Mouse (Mus musculus) thymus, postnatal 0 days (tissue): ENCODE data around the gene Slc16a5. TPM values are rescaled to one million over a fixed set of nuclear protein-coding genes. Genes with fewer than 3 reads are reported as not detected.
"Not testable (repeated sequence)": the region's sequence is repeated elsewhere in the genome, so short reads cannot be mapped to it uniquely, and the experiment has no call there.

Experiments
- DNase-seq: peaks from one replicate; pipeline ENCODE4 v3.0.0-alpha.2; 2015; ENCODE audit warnings: low spot score
- polyA plus RNA-seq: library from polyadenylated mRNA; unstranded; fragments of >200 nt; fragmentation: Nextera tagmentation; extraction: Ambion mirVana; gene quantifications from 2 replicates; pipeline ENCODE4 v1.2.1, GENCODE M21; 2015

The Slc16a5 gene
- polyA plus RNA-seq, 1 experiment from 2014 or later, result 206 TPM

DNA sequence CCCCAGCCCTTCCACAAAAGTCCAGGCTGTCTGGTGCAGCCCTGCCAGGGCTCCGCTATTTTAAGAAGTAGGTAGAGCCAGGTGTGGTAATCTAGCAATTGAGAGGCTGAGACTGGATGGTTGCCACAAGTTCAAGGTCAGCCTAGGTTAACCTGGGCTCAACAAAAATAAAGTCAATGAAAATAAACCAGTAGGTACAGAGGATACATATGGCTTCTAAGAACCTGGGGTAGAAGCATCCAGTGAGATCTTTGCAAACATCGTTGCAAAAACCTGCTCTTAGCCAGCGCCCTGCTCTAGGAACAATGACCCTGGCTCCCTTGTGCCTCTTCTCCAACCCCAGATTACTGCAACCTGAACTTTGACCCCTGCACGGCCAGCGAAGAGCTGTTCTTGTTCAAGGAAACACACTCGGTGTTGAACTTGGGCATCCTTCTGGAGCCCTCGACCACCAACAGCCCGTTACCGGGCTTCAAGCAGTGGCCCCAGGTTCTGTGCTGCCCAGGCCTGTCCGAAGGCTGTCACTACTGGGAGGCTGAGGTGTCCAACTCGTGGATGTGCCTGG is 14.9 kb upstream of the Slc16a5 start:
- no peak for DNase-seq

DNA sequence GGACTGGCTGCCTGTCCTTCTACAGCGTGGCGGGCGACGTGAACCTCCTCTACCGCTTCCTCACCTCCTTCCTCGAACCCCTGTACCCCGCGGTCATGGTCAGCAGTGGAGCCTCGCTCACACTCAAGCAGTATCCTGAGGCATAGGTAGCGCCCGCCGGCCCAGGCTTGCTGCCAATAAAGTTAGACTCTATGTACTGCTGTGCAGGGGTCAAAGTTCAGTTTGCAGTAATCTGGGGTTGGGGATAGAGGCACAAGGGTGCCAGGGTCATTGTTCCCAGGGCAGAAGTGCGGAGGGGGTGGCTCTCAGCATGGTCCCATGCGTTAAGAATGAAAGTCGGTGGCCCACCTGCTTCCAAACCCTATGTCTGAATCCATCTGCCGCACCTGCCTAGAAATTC is 14.2 kb upstream of the Slc16a5 start:
- no peak for DNase-seq

DNA sequence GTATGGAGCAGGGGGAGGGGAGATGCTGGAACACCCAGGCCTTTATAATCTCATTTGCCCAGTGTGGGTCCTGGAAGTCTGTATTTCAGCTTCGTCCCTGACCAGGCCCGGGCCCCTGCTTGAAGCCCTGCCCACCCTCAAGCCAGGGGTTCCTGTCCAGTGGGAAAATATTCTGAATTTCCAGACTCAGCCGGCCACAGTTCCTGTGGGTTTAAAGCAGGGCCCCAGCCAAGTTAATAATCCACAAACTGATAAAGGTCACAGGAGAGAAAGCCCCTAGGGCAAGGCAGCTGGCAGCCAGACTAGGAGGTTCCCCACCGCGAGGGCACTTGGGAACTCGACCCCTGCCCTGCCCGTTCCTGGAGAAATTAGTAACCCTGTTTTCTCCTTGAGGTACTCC is 13.3 kb upstream of the Slc16a5 start:
- DNase-seq, result no peak

DNA sequence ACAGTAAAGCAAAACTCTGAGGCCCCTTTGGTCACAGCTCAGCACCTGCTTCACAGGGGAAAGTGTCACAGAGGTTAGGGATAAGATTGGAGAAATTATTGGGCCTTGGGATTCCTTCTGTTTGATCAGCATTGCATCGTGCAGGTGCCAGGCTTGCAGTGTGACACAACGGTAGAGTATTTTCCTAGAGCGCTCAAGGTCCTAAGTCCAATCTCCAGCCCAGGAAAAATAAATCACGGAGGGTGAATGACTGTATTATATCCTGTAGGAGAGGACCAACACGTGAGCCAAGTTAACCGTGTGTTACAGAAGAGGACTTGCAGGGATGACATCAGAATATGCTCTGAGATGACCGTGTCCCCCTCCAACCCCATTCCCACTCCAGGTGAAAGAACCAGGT is 12.1 kb upstream of the Slc16a5 start:
- DNase-seq, result no peak

DNA sequence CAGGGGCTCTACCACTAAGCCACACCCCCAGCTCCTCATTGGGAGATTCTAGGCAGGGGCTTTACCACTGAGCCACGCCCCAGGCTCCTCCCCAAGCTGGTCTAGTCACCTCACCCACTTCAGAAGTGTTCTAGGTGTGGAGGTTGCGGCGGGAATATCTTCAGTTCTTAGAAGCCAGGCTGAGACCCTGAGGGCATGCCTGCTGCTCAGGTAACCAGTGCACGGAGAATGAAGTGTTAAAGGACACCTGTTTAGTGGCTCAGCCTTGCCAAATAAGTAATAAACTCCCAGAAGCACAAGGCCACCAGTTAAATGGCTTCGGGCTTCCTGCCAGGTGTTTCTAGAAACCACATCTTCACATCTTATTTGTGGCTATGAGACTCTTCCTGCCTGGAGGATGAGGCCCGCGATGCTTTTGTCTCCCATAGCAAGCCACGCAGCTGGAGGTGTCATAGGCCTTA is 10.5 kb upstream of the Slc16a5 start:
- peak; percentile 97 for DNase-seq

DNA sequence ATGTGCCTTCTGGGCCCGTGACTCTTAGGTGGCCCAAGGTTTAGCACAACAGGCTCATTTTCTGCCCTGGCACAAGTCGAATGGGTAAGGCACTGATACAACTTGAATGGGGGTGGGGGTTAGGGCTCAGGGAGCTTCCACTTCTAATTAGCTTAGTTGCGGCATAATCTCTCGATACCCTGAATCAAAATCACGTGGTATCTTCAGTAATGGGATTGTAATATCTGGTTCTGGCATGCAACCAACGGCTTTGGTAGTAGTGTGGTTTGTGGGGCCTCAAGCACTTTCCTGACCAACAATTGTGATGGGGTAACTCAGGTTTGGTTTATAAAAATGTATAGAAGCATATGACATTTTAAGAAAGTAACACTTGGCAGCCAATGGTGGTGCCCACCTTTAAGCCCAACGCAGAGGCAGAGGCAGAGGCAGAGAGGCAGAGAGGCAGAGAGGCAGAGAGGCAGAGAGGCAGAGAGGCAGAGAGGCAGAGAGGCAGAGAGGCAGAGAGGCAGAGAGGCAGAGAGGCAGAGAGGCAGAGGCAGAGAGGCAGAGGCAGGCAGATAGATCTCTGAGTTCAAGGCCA is 9.9 kb upstream of the Slc16a5 start:
- DNase-seq, result no peak

DNA sequence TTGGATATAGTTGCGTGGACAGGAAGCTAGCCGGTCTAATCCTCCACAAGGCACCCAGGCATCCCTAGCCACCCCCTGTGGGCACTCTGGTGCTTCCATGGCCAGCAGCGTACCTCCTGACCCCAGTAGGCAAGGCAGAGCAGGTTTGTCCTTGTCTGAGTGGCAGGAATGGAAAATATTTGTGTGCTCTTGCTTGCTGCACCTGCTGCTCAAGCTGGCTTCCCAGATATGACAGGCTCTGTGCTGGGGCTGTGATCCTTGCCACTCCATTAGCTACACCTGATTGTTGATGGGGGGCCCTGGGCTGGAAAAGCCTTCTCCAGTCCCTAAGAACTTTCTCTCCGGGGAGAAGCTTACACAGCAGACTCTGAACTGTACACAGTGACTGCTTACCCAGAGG is 9.0 kb upstream of the Slc16a5 start:
- DNase-seq, result peak; percentile 54

DNA sequence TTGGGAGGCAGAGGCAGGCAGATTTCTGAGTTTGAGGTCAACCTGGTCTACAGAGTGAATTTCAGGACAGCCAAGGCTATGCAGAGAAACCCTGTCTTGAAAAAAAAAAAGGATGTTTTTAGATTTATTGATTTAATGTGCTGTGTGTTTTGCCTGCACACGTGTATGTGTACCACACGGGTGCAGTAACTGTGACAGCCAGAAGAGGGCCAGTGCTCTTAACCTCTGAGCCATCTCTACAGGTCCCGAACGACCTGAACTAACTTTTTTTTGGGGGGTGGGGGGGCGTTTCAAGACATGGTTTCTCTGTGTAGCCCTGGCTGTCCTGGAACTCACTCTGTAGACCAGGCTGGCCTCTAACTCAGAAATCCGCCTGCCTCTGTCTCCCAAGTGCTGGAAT is 7.5 kb upstream of the Slc16a5 start:
- not testable (repeated sequence) for DNase-seq

DNA sequence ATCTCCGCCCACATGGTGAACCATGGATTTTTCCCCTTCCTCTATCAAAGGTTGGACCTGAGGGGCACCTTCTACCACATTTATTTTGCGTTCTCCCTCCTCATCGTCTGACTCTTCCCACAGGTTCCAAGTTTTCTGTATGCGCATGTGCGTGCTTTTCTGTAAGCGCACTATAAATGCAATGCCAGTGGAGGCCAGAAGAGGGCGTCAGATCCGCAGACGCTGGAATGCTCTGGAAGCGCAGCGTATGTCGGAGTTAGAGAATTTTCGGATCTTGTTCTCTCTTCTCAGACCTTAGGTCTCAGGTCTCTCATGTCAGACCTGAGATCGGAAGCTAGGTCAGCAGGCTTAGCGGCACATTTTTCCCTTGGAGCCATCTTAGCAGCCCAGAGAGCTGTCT is 6.7 kb upstream of the Slc16a5 start:
- DNase-seq, result no peak

DNA sequence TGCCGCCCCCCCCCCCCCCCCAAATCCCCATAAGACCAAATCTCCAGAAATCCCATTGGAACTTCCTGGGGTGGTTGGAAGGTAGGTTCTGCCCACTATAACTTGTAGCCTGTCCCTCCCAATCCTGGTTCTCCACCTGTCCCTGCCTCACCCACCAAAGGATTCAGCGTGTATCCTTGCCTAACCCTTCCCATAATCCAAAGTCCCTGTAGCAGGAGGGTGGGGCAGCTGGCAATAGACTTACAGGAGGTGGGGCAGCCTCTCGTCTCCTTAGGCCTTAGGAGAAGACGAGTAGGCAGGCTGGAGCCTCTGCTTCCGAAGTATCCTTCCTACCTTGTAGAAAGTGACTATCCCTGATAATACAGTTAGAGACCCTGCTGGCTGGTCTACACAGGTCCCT is 6.1 kb upstream of the Slc16a5 start:
- DNase-seq, result no peak

DNA sequence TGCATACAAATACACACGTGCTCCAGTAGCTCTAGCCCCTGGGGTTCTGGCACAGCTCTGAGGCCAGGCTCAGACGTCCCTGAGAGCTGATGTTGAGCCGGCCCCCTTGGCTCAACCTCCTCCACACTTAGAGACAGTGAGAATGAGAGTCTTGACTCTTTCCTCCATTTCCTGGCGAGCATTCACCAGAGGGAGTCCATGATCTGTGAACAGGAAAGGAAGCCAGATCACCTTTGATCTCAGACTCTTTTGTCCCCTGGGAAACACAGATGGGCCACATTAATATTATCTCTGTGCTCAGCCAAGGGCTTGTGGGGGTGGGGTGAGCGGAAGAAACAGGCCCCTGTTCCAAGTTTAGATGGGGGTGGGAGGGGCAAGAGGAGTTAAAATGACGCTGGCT is 4.9 kb upstream of the Slc16a5 start:
- no peak for DNase-seq

DNA sequence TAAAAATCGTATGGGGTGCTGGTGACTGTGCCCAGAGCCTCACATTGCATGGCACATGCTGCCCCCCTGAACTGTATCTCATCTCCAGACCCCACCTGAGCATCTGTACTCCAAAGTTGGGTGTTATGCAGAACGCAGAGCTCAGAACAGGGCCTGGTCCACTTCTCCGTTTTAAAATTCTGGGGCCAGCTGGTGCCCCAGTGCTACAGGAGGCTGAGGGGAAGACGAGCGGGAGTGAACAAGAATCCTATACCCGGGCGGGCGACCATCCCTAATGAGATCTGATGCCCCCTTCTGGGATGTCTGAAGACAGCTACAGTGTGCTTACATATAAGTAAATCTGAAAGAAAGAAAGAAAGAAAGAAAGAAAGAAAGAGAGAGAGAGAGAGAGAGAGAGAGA is 1.3 kb upstream of the Slc16a5 start:
- DNase-seq, result no peak

DNA sequence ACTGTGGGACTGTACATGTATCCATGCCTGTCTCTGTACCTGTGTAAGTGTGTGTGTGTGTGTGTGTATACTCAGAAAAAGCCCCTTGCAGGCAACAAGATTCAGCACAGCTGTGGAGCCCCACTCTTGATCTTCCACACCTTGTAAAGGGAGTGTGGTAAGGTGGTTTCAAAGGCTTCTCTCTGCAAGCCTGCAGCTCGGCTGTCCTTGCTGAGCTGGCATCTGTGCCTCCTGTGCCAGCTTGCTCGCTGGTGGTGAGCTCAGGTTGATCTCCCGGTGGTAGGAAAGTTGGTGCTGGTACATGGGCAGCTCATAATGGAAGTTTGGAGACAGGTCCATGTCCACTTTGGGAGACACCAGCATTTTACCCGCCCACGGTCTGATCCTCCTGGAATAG is 430 bp upstream of the Slc16a5 start:
- peak; percentile 82 for DNase-seq

DNA sequence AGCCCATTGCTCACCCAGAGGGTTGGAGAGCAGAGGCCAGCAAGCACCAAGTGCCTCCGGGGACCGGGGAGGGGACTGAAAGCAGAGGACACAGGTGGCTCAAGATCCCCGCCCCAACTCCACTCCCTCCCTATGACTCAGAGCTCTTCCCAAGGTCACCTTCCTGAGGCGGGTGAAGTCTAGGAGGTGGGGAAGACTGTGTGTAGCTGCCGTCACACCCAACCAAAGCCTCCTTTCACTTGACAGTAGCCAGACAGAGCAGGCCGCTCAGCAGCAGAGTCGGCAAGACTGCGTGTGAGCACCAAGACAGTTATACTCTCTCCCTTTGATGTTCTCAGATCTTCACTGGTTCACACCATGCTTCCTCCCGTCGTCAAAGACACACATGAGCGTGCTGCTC is 1.1 kb downstream of the Slc16a5 start:
- peak; percentile 85 for DNase-seq

DNA sequence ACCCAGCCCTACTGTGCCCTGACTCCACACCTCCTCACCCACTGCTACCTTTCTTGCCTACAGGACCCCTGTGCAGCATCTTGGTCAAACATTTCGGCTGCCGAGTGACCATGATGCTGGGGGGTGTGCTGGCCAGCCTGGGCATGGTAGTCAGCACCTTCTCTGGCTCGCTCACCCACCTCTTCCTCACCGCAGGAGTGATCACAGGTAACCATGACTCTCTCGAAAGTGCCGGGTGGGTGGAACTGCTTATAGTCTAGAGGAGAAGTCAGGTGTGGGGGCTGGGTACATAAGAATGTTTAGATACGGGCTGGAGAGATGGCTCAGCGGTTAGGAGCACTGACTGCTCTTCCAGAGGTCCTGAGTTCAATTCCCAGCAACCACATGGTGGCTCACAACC is 2.6 kb downstream of the Slc16a5 start:
- DNase-seq, result peak; percentile 65

DNA sequence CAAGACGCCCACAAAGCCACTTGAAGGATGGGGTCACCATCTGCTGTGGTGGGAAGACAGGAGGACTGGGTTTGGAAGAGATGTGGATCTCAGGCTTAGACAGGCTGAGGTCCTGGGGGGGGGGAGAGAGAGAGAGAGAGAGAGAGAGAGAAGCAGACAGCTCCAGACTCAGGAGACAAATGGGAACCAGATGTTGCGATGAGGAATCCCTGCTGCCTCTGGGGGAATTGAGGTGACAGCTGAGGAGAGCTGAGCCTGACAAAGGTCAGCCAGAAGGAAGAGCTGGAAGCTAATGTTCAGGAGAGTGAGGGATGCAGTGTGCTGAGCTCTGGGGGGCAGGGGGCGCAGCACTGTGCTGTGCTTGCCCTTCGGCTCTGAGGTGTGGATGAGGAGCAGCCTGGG is 4.9 kb downstream of the Slc16a5 start:
- no peak for DNase-seq

DNA sequence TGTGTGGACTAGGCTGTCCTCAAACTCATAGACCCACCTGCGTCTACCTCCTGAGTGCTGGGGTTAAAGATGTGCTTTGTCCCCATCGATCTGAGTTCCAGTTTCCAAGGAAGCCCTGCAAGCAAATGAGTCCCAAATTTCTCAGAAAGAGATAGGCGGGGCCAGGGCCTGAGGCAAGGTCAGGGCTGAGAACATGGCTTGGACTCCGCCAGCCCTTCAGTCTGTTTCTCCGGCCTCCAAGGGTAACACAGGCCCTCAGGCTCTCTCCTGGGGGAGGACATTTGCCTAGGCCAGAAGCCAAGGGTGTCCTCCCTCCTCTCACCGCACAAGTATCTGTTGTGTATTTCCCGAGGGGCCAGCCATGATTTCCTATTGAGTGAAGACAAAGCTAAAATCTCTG is 9.9 kb downstream of the Slc16a5 start:
- DNase-seq, result no peak

DNA sequence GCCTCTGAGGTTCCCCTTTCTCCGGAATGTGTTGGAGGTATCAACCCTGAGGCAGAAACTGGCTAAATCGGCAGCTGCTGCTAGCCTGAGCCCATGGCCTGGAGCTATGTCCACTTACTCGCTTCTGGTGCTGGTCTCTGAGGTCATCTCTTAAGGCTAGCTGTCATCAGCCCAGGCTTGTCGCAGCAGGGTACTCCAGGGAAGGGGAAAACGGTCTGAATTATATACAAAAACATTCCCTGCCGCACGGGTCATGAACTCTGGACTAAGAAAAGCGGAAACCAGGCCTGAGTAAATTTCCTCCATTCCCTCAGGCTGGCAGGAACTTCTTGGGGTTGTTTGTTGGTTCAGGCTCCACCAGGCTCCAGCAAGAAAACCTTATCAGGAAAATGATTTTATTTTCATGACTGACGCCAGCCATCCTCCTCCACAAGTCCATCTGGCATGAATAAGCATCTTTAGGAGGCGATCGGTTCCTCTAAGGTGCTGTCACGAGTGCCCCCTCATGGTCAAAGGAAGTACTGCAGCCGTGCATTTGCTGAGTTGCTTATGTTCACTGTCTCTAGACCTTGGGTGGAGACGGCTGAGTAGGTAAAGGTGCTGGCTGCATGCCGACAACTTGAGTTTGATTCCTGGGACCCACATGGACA is 11.5 kb downstream of the Slc16a5 start:
- peak; percentile 95 for DNase-seq

DNA sequence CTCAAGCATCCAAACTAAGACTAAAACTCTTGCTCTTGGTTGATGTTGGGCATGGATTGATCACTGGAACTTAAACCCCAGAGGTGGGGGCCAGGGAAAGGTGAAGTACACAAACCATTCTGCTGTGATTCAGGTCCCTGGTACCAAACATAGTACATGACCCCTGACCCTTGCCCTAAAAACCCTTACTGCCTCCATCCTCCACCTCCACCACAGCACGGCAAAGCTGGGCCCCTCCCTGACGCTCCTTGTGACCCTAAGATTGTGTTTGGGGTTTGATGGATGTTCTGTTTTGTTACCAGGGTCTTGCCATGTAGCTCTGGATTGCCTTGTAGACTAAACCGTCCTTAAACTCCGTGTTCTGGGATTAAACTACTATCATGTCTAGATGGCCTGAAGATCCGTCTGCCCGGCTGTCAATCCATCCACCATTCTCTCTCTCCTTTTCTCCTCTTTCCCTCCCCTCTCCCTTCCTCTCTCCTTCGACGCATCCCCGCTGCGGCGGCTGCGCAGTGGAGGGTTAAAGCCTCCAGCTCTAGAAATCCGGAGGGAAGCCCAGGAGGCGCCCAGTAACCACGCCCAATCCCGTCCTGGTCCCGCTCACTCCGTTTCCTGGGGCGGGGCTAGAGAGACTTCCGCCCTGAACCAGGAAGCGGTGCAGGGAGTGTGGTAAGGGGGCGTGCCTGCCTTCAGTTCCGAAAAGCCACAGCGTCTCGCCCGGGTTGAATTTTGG is 12.9 kb downstream of the Slc16a5 start, which contains the start of gene Armc7:
TSS of gene Armc7 (plus strand) at position 643 of the 733 bp plus-strand sequence.
- DNase-seq, result peak; percentile 97

DNA sequence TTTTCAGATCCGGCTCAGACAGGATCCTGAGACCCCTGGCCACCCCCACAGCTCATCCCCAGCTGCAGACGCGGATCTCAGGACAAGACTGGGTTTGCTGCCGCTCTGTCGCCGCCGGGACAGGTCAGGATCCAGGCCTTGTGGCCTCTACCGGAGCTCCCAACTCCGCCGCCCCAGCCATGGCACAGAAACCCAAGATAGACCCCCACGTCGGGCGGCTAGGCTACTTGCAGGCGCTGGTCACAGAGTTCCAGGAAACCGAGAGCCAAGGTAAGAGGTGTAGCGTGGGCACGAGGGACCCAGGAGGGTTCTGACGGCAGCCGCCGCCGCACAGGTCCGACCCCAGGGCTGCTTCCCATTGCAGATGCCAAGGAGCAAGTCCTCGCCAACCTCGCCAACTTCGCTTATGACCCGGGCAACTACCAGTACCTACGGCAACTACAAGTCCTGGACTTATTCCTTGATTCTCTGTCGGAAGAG is 13.5 kb downstream of the Slc16a5 start:
- DNase-seq, result no peak

DNA sequence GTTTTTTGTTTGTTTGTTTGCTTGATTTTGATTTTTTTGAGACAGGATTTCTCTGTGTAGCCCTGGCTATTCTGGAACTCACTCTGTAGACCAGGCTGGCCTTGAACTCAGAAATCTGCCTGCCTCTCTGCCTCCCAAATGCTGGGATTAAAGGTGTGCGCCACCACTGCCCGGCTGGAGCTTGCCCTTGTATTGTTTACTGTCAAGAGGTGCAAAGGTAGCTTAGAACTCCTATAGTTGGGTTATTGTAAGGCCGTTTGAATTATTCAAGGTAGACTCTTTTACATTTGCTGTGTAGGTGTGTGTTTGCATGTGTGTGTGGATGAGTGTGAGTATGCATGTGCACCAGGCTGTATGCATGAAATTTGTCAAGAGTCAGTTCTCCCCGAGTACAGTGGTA is 14.4 kb downstream of the Slc16a5 start:
- not testable (repeated sequence) for DNase-seq

DNA sequence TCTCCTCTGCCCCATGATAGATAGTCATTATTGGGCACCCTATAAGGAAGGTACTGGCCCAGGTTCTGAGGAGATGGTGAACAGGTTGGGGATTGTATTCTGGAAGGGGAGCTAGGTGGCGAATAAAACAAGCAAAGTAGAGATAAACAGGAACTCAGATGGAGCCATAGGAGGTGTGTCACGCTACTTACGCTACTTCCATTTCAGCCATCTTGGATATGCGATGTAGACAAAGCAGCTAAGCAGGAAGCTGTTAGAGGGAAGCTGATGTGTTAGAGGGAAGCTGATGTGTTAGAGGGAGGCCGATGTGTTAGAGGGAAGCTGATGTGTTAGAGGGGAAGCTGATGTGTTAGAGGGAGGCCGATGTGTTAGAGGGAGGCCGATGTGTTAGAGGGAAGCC is 15.1 kb downstream of the Slc16a5 start:
- DNase-seq, result not testable (repeated sequence)
